Mouse (Mus musculus): ENCODE results near the gene Metap1. TPM values are rescaled to one million over a fixed set of nuclear protein-coding genes. Genes with fewer than 3 reads are reported as not detected.

The Metap1 gene
- 43.8 and 47.0 TPM in 2 replicates for polyA plus RNA-seq (2016; fragmentation: Nextera tagmentation; extraction: Ambion mirVana)

- Histone ChIP-seq H3K9me3 (no peaks in the 10 kb centered on the region), H3K4me2 (peak within 1 kb of the TSS; percentile 68), H3K9ac (peak within 1 kb of the TSS; percentile 93), H3K4me1 (peaks cover 11% of the 10 kb centered on the region), H3K4me3 (replicated peaks) (peak within 1 kb of the TSS; percentile 92), H3K36me3 (replicated peaks) (peaks cover 15% of the 10 kb centered on the region), H3K27me3 (no peaks in the 10 kb centered on the region), H3K27ac (peak within 1 kb of the TSS; percentile 74)
- ATAC-seq (ENCODE audit: low FRiP score): peak; percentile 99
- WGBS: 1% methylated on average over 39 of the region's 65 CpGs
Measured at GRCm38 (mm10) chr3:138489327-138490033, at the start of gene Metap1. TSS of gene Metap1 (minus strand) at chr3:138489515.

- Histone ChIP-seq H3K9me3 (no peaks in the 10 kb centered on the region), H3K36me3 (replicated peaks) (no peaks in the 10 kb centered on the region; the same call in 1 of the 2 replicates), H3K27me3 (no peaks in the 10 kb centered on the region), H3K27ac (no peak overlapping the region), H3K4me1 (0 out of 2 replicates have a peak, but pooled peaks cover 7% of the 10 kb centered on the region), H3K4me2 (no peak overlapping the region), H3K4me3 (replicated peaks) (no peak overlapping the region), H3K9ac (no peak overlapping the region)
- WGBS: 96% methylated on average over 2 of the region's 2 CpGs
- ATAC-seq (ENCODE audit: low FRiP score): no peak
Measured at GRCm38 (mm10) chr3:138536031-138536430, 46.7 kb upstream of the Metap1 start.

GRCm38 (mm10) chr3:138532764-138533163 is 43.4 kb upstream of the Metap1 start:
- H3K9ac ChIP-seq: no peak overlapping the region
- H3K9me3 ChIP-seq: no peaks in the 10 kb centered on the region
- H3K27me3 ChIP-seq: no peaks in the 10 kb centered on the region
- WGBS: 77% methylated on average over 2 of the region's 2 CpGs
- no peak for ATAC-seq (ENCODE audit: low FRiP score)
- peaks cover 25% of the 10 kb centered on the region for H3K4me1 ChIP-seq
- no peaks in the 10 kb centered on the region; the same call in 1 of the 2 replicates for H3K36me3 ChIP-seq (replicated peaks)
- no peak overlapping the region for H3K4me2 ChIP-seq
- H3K4me3 ChIP-seq (replicated peaks): no peak overlapping the region
- H3K27ac ChIP-seq: no peak overlapping the region

GRCm38 (mm10) chr3:138531479-138532181 is 42.3 kb upstream of the Metap1 start:
- 77% methylated on average over 12 of the region's 12 CpGs for WGBS
- no peak for ATAC-seq (ENCODE audit: low FRiP score)
- no peak overlapping the region for H3K4me2 ChIP-seq
- no peaks in the 10 kb centered on the region for H3K27me3 ChIP-seq
- H3K27ac ChIP-seq: no peak overlapping the region
- no peak overlapping the region for H3K9ac ChIP-seq
- H3K4me3 ChIP-seq (replicated peaks): no peak overlapping the region
- peaks cover 25% of the 10 kb centered on the region for H3K4me1 ChIP-seq
- H3K36me3 ChIP-seq (replicated peaks): no peaks in the 10 kb centered on the region; the same call in 1 of the 2 replicates
- H3K9me3 ChIP-seq: no peaks in the 10 kb centered on the region

DNA sequence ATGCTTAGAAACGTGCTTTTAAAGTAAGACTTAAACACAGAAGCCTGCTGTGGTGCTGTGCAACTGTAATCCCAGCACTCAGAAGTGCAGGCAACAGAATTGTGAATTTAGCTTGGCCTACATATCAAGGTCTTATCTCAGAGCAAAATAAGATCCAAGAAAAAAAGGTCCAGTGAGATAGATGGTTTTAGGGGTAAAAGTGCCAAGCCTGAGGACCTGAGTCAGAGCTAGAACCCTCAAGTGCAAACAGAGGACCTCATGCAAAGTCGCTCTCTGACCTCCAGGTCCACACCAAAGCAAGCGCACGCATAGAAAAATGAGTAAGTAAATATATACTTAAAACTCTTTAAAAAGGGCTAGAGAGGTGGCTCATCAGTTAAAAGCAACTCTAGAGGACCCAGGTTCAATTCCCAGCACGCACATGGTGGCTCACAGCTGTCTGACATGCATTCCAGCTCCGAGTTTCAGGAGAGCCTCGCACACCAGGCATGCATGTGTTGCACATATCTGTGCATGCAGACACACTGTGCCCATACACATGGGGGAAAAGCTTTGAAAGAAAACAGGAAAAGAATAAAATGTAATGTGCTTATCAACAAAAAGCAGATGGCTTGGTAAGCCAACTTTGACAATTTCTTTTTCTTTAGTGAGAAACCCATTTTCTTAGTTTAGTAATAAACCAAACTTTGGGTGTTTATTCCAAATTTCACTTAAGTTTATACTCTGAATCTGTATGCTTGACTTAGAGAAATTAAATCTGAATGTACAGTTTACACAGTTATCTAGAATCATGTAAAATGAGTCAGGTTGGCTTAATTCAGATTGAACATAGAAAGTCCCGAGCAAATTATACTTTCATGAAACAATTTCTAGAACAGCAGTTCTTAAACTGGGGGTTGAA is 41.5 kb upstream of the Metap1 start:
- Histone ChIP-seq H3K9ac (no peak overlapping the region), H3K27me3 (0 out of 2 replicates have a peak, but pooled peaks cover 2% of the 10 kb centered on the region), H3K36me3 (replicated peaks) (no peaks in the 10 kb centered on the region; the same call in 1 of the 2 replicates), H3K4me3 (replicated peaks) (no peak overlapping the region), H3K4me1 (peaks cover 32% of the 10 kb centered on the region), H3K4me2 (no peak overlapping the region), H3K27ac (no peak overlapping the region), H3K9me3 (no peaks in the 10 kb centered on the region)
- ATAC-seq (ENCODE audit: low FRiP score): no peak
- WGBS: 84% methylated on average over 8 of the region's 8 CpGs

DNA sequence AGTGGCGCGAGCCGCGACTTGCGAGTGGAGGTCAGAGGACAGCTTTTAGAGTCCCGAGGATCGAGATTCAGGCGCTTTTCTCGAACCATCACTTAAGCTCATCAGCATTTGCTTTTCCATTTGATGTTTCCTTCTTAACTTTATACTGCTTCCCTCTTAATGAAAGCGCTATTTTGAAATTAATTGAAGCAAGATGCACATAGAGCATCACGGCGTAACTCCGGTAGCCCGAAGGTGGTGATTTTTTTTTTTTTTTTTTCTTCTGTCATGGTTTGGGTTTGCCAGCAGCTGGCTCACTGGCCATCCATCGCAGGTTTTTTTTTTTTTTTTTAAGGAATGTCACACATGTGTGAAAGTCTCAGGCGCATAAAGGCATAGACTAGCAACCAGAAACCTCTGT is 39.0 kb upstream of the Metap1 start:
- no peaks in the 10 kb centered on the region for H3K9me3 ChIP-seq
- peak overlapping the region; percentile 67 for H3K4me2 ChIP-seq
- ATAC-seq (ENCODE audit: low FRiP score): no peak
- peak overlapping the region; percentile 97; the same call in 1 of the 2 replicates for H3K27ac ChIP-seq
- H3K9ac ChIP-seq: peak overlapping the region; percentile 100
- WGBS: 2% methylated on average over 16 of the region's 16 CpGs
- H3K4me3 ChIP-seq (replicated peaks): peak overlapping the region; percentile 99
- H3K4me1 ChIP-seq: peaks cover 32% of the 10 kb centered on the region
- 0 out of 2 replicates have a peak, but pooled peaks cover 7% of the 10 kb centered on the region for H3K27me3 ChIP-seq
- no peaks in the 10 kb centered on the region for H3K36me3 ChIP-seq (replicated peaks)

DNA sequence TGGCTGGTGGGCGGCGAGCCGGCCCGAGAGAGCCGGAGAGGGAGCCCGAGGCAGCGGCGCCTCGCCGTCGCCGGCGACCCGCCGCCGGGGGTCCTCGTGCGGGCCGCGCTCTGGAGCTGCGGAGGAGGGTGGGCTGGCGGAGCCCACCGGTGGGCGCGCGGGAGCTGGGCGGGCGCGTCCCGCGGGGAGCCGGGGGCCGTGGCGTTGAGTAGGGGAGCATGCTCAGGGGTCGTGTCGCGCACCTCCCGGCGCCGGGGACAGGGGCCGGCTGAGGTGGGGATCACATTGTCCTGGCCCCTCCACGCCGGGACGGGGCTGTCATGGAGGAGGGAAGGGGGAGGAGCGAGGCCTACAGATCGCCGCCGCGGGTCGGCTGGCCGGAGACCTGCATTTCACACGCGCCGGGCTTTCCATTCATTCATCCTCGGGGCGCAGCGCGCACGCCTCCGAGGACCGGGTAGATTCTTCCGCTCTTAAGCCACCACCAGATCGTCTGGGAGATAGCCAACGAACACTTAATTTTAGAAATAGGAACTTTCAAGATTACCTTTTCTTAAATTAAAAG is 38.4 kb upstream of the Metap1 start:
- peak overlapping the region; percentile 99 for H3K4me3 ChIP-seq (replicated peaks)
- peaks cover 32% of the 10 kb centered on the region for H3K4me1 ChIP-seq
- peak overlapping the region; percentile 97 for H3K27ac ChIP-seq
- ATAC-seq (ENCODE audit: low FRiP score): peak; percentile 80
- H3K9ac ChIP-seq: peak overlapping the region; percentile 100
- under 1% methylated on average over 62 of the region's 64 CpGs for WGBS
- H3K36me3 ChIP-seq (replicated peaks): no peaks in the 10 kb centered on the region
- H3K4me2 ChIP-seq: peak overlapping the region; percentile 67
- 0 out of 2 replicates have a peak, but pooled peaks cover 7% of the 10 kb centered on the region for H3K27me3 ChIP-seq
- H3K9me3 ChIP-seq: no peaks in the 10 kb centered on the region

- under 1% methylated on average over 64 of the region's 85 CpGs for WGBS
- H3K36me3 ChIP-seq (replicated peaks): no peaks in the 10 kb centered on the region
Measured at GRCm38 (mm10) chr3:138526916-138527666, 37.8 kb upstream of the Metap1 start.

GRCm38 (mm10) chr3:138526073-138526915 is 37.0 kb upstream of the Metap1 start, which contains the start of gene Eif4e:
TSS of gene Eif4e (plus strand) at chr3:138526179.
- H3K4me1 ChIP-seq: peaks cover 26% of the 10 kb centered on the region
- 2% methylated on average over 39 of the region's 39 CpGs for WGBS
- H3K27me3 ChIP-seq: 0 out of 2 replicates have a peak, but pooled peaks cover 9% of the 10 kb centered on the region
- H3K36me3 ChIP-seq (replicated peaks): no peaks in the 10 kb centered on the region
- peak within 1 kb of the TSS; percentile 99 for H3K4me3 ChIP-seq (replicated peaks)
- H3K9ac ChIP-seq: peak within 1 kb of the TSS; percentile 71
- H3K27ac ChIP-seq: peak within 1 kb of the TSS; percentile 75
- H3K9me3 ChIP-seq: no peaks in the 10 kb centered on the region
- peak within 1 kb of the TSS; percentile 86 for H3K4me2 ChIP-seq
- peak; percentile 45; the same call in 1 of the 2 replicates for ATAC-seq (ENCODE audit: low FRiP score)

More at GRCm38 (mm10) chr3:138526916-138527666, 37.8 kb upstream of the Metap1 start:
- Histone ChIP-seq H3K4me1 (peaks cover 29% of the 10 kb centered on the region), H3K9ac (peak overlapping the region; percentile 100), H3K9me3 (no peaks in the 10 kb centered on the region), H3K27ac (peak overlapping the region; percentile 97), H3K4me2 (peak overlapping the region; percentile 86), H3K27me3 (0 out of 2 replicates have a peak, but pooled peaks cover 9% of the 10 kb centered on the region), H3K4me3 (replicated peaks) (peak overlapping the region; percentile 99)
- ATAC-seq (ENCODE audit: low FRiP score): peak; percentile 94

DNA sequence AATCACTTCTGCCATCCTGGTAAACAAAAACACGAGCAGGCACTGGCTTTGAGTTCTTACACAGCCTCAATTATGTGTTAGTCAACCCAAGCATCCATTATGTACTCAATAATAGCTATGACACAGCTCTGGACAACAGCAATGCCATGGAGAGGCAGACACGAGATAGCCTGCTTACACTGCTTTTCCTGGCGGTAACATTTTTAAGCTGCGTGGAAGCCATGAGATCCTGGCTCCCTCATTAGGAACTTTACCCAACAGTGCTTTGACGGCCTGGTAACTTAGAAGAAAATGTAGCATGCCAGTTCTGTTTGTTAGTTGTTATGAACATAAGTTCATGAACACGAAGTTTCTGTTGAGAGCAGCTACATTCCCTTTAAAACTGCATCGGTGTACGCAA is 36.2 kb upstream of the Metap1 start:
- no peak overlapping the region for H3K4me2 ChIP-seq
- ATAC-seq (ENCODE audit: low FRiP score): no peak

More for the DNA sequence above, 36.2 kb upstream of the Metap1 start:
- H3K36me3 ChIP-seq (replicated peaks): no peaks in the 10 kb centered on the region
- no peak overlapping the region for H3K9ac ChIP-seq
- peaks cover 22% of the 10 kb centered on the region for H3K4me1 ChIP-seq
- 47% methylated on average over 8 of the region's 8 CpGs for WGBS
- no peak overlapping the region for H3K27ac ChIP-seq
- no peak overlapping the region; the same call in 1 of the 2 replicates for H3K4me3 ChIP-seq (replicated peaks)
- 0 out of 2 replicates have a peak, but pooled peaks cover 9% of the 10 kb centered on the region for H3K27me3 ChIP-seq
- no peaks in the 10 kb centered on the region for H3K9me3 ChIP-seq
